Mouse (Mus musculus): ENCODE measurements around the gene Sema4d. TPM values are rescaled to one million over a fixed set of nuclear protein-coding genes. Genes with fewer than 3 reads are reported as not detected.

Gene Sema4d
- polyA plus RNA-seq, 1 experiment from 2014 or later = 26.5 TPM

- POLR2A ChIA-PET = no interaction called here
- no peak for TF ChIP-seq CTCF (IDR thresholded peaks at IDR 0.05)
- no peaks in the 10 kb centered on the region for H3K27me3 ChIP-seq
- CTCF ChIA-PET = no interaction called here
- ATAC-seq (no peak), DNase-seq (ENCODE audit: low read depth, low spot score) (no peak)
- in situ Hi-C loops (cut with MboI; ENCODE audit: low pct_unique_long_range_greater_than_20kb) = no loop called here
Observed at GRCm38 (mm10) chr13:51705882-51706854, 87.4 kb downstream of the Sema4d start.

DNA sequence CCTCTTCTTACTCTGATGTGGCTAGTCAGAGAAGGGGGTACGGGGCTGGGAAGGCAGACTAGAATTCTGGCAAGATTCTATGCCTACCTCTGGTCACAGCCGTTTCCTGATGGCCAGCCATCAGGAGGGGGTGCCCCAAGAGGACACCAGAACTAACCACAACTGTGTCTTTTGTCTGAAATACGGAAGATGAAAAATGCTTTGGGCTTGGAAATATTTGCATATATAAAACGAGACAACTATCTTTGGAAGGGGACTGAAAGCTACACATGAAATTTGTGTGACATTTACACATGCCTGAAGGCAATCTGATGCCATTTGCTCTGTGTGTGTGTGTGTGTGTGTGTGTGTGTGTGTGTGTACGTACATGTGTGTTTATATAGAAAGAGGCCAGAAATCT is 89.7 kb downstream of the Sema4d start:
- TF ChIP-seq CTCF (IDR thresholded peaks at IDR 0.05) = no peak
- in situ Hi-C loops (cut with MboI; ENCODE audit: low pct_unique_long_range_greater_than_20kb) = no loop called here
- no peaks in the 10 kb centered on the region for H3K27me3 ChIP-seq
- POLR2A ChIA-PET = no interaction called here
- ATAC-seq (no peak), DNase-seq (ENCODE audit: low read depth, low spot score) (no peak)
- CTCF ChIA-PET = no interaction called here

DNA sequence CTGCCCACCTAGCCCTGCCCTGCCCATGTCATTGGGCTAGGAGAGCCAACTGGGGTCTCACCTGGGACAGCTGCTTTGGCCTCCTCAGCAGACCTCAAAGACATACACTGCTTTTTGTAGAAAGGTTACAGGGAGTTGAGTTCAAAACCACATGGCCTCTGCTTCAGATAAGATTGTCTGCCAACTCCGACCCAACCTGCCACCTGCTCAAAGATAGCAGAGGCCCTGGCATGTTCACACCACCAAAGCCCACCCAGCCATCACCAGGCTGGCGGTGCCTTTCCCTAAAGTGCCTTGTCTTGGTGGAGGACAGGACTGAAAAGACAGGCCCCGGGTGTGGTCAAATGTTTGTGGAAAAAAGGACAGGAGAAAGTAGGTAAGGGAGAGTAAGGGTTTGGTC is 95.2 kb downstream of the Sema4d start:
- in situ Hi-C loops (cut with MboI; ENCODE audit: low pct_unique_long_range_greater_than_20kb) = no loop called here
- no peaks in the 10 kb centered on the region for H3K27me3 ChIP-seq
- DNase-seq (ENCODE audit: low read depth, low spot score) (no peak), ATAC-seq (no peak)
- ChIA-PET CTCF (interaction anchor here (1.5 kb wide), 1 partner anchor 20 kb away, joined by 4 read pairs; no protein-coding TSS in a partner anchor), POLR2A (no interaction called here)
- no peak for TF ChIP-seq CTCF (IDR thresholded peaks at IDR 0.05)

DNA sequence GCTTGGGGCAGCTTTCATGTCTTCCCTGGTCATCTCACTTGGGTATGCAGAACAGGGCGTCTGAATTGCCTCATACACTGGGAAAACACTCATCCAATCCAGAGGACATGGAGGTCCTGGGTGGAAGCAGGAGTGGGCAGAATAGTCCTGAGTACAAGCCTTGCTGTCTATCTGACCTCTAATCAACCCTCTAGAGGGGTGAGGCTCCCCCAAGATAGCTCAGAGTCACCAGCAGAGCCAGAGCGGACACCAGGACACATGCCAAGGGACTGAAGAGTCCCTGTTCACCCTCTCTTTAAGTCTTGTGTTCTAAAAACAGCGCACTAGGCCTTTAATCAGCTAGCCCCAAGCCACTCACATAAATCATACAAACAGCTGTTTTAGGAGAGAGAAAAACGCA is 95.7 kb downstream of the Sema4d start:
- DNase-seq (ENCODE audit: low read depth, low spot score) (no peak), ATAC-seq (no peak)
- ChIA-PET CTCF (interaction anchor here (1.5 kb wide), 1 partner anchor 20 kb away, joined by 4 read pairs; no protein-coding TSS in a partner anchor), POLR2A (no interaction called here)
- H3K27me3 ChIP-seq = no peaks in the 10 kb centered on the region
- in situ Hi-C loops (cut with MboI; ENCODE audit: low pct_unique_long_range_greater_than_20kb) = no loop called here
- no peak for TF ChIP-seq CTCF (IDR thresholded peaks at IDR 0.05)

- no peak for TF ChIP-seq CTCF (IDR thresholded peaks at IDR 0.05)
- ATAC-seq (no peak), DNase-seq (ENCODE audit: low read depth, low spot score) (no peak)
- H3K27me3 ChIP-seq = no peaks in the 10 kb centered on the region
- ChIA-PET CTCF (interaction anchor here (1.5 kb wide), 1 partner anchor 19 kb away, joined by 4 read pairs; no protein-coding TSS in a partner anchor), POLR2A (no interaction called here)
- in situ Hi-C loops (cut with MboI; ENCODE audit: low pct_unique_long_range_greater_than_20kb) = no loop called here
Observed at GRCm38 (mm10) chr13:51697455-51697854, 96.1 kb downstream of the Sema4d start.

GRCm38 (mm10) chr13:51696481-51696880 is 97.1 kb downstream of the Sema4d start:
- no peaks in the 10 kb centered on the region for H3K27me3 ChIP-seq
- no peak for TF ChIP-seq CTCF (IDR thresholded peaks at IDR 0.05)
- DNase-seq (ENCODE audit: low read depth, low spot score) (no peak), ATAC-seq (no peak)
- CTCF ChIA-PET = interaction anchor here (1.2 kb wide), 1 partner anchor 14 kb away, joined by 3 read pairs; no protein-coding TSS in a partner anchor
- POLR2A ChIA-PET = no interaction called here
- in situ Hi-C loops (cut with MboI; ENCODE audit: low pct_unique_long_range_greater_than_20kb) = no loop called here

DNA sequence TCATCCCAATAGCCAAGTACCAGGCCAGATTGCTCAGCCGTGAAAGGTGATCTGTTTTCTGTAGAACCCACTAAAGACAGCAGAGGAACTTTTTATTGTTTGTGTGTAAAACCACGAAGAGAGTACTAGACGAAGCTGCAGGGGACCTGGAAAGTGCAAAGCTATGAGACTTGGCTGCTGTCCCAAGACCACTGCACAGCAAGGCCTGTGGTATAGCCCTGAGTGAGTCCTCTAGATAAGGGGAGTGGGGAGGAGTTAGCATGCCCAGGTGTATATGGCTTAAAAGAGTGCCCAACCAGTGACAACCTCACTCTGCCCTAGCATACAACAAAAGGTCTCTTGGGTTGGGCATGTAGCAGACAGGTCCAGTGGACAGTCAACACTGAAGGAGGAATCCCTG is 104.9 kb downstream of the Sema4d start:
- in situ Hi-C loops (cut with MboI; ENCODE audit: low pct_unique_long_range_greater_than_20kb) = no loop called here
- DNase-seq (ENCODE audit: low read depth, low spot score) (no peak), ATAC-seq (peak; percentile 44)
- no peaks in the 10 kb centered on the region for H3K27me3 ChIP-seq
- TF ChIP-seq CTCF (IDR thresholded peaks at IDR 0.05) = no peak
- POLR2A ChIA-PET = interaction anchor here (0.6 kb wide), 1 partner anchor 129 kb away, joined by 3 read pairs; no protein-coding TSS in a partner anchor
- CTCF ChIA-PET = interaction anchor here (1.6 kb wide), 1 partner anchor 12 kb away, joined by 5 read pairs; no protein-coding TSS in a partner anchor

DNA sequence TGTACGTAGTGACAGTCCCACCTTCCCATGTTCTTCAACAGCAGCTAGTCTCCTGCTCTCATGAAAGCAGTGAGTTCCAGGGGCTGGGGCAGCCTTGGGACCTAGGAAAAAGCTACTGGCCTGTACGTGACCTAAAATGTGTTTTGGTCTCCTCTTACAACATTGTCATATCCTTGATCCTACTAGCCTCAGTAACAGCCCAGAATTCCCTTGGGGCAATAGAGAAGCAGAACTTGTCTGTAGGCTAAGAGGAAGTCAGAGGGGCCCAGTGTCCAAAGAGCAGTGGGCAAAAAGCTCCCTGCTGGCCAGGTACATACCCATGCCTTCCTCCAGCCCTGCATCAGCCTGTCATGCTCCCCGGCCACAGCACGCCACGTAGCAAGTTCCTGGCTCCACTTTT is 106.6 kb downstream of the Sema4d start:
- DNase-seq (ENCODE audit: low read depth, low spot score) (no peak), ATAC-seq (no peak)
- ChIA-PET POLR2A (interaction anchor here (0.9 kb wide), 1 partner anchor 9 kb away, joined by 5 read pairs; no protein-coding TSS in a partner anchor), CTCF (no interaction called here)
- in situ Hi-C loops (cut with MboI; ENCODE audit: low pct_unique_long_range_greater_than_20kb) = no loop called here
- TF ChIP-seq CTCF (IDR thresholded peaks at IDR 0.05) = no peak
- no peaks in the 10 kb centered on the region for H3K27me3 ChIP-seq

GRCm38 (mm10) chr13:51685290-51685966 is 108.1 kb downstream of the Sema4d start:
- ChIA-PET POLR2A (interaction anchor here (0.6 kb wide), 1 partner anchor 262 kb away, joined by 3 read pairs; no protein-coding TSS in a partner anchor), CTCF (no interaction called here)
- no peak for TF ChIP-seq CTCF (IDR thresholded peaks at IDR 0.05)
- in situ Hi-C loops (cut with MboI; ENCODE audit: low pct_unique_long_range_greater_than_20kb) = no loop called here
- no peak for DNase-seq (ENCODE audit: low read depth, low spot score)
- no peaks in the 10 kb centered on the region for H3K27me3 ChIP-seq
- no peak for ATAC-seq

DNA sequence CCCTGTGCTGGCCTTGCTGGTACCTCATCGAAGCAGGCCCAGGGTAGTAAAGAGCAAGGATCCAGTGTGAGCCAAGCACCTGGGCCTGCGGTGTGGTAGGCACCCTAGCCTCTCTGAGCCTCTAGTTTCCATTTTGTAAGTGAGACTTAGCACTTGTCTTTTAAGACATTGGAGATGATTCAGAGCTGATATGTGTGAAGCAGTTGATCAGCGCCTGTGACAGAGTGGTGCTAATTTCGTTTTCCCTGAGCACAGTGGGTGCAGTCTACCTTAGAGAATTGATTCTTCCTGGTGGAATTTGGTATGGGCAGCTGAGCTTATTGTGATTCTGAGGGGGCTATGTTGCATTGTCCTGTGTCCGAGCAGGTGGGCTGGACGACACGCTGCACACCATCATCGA is 111.9 kb downstream of the Sema4d start:
- ChIA-PET POLR2A (no interaction called here), CTCF (no interaction called here)
- in situ Hi-C loops (cut with MboI; ENCODE audit: low pct_unique_long_range_greater_than_20kb) = no loop called here
- ATAC-seq (no peak), DNase-seq (ENCODE audit: low read depth, low spot score) (no peak)
- H3K27me3 ChIP-seq = no peaks in the 10 kb centered on the region
- TF ChIP-seq CTCF (IDR thresholded peaks at IDR 0.05) = no peak

- in situ Hi-C loops (cut with MboI; ENCODE audit: low pct_unique_long_range_greater_than_20kb) = no loop called here
- ATAC-seq (no peak), DNase-seq (ENCODE audit: low read depth, low spot score) (no peak)
- H3K27me3 ChIP-seq = no peaks in the 10 kb centered on the region
- ChIA-PET POLR2A (no interaction called here), CTCF (no interaction called here)
- no peak for TF ChIP-seq CTCF (IDR thresholded peaks at IDR 0.05)
Observed at GRCm38 (mm10) chr13:51681076-51681475, 112.5 kb downstream of the Sema4d start.
